Mouse (Mus musculus) hindbrain, embryonic 14.5 days (tissue): ENCODE measurements around the gene Rasgef1b. TPM values are rescaled to one million over a fixed set of nuclear protein-coding genes. Genes with fewer than 3 reads are reported as not detected.

Experiments
- ATAC-seq: fragments of 200-750 bp; cut with Nextera tagmentation; 2 replicates; pipeline ENCODE4 v1.8.0; 2017; ENCODE audit warnings: moderate number of reproducible peaks, mild to moderate bottlenecking, moderate TSS enrichment, moderate library complexity; ENCODE audit not compliant: low FRiP score
- DNase-seq: peaks from one replicate; pipeline ENCODE4 v3.0.0-alpha.2; 2015; ENCODE audit warnings: low spot score
- H3K27ac ChIP-seq: fragments of 300-500 bp; sonication (generic); 2 replicates; pipeline ENCODE4 v1.5.1; 2014; ENCODE audit warnings: mild to moderate bottlenecking, moderate library complexity
- H3K27me3 ChIP-seq: fragments of 300-500 bp; sonication (generic); 2 replicates; pipeline ENCODE4 v1.6.1; 2014; ENCODE audit warnings: mild to moderate bottlenecking, low read length, mixed read lengths; ENCODE audit not compliant: control insufficient read depth, insufficient read depth
- H3K36me3 ChIP-seq: fragments of 300-500 bp; sonication (generic); replicated peaks from 2 replicates; pipeline ENCODE4 v1.6.1; 2014; ENCODE audit not compliant: control insufficient read depth, insufficient read depth
- H3K4me1 ChIP-seq: fragments of 300-500 bp; sonication (generic); replicated peaks from 2 replicates; pipeline ENCODE4 v1.6.1; 2014; ENCODE audit warnings: antibody characterized with exemption, low read length, mixed read lengths; ENCODE audit not compliant: control insufficient read depth, insufficient read depth
- H3K4me2 ChIP-seq: fragments of 300-500 bp; sonication (generic); replicated peaks from 2 replicates; pipeline ENCODE4 v1.6.1; 2014; ENCODE audit warnings: mild to moderate bottlenecking, moderate library complexity
- H3K4me3 ChIP-seq: fragments of 300-500 bp; sonication (generic); replicated peaks from 2 replicates; pipeline ENCODE4 v1.5.1; 2014; ENCODE audit warnings: mild to moderate bottlenecking, low read length
- H3K9ac ChIP-seq: fragments of 300-500 bp; sonication (generic); 2 replicates; pipeline ENCODE4 v1.6.1; 2014
- H3K9me3 ChIP-seq: fragments of 300-500 bp; sonication (generic); 2 replicates; pipeline ENCODE4 v1.6.1; 2016; ENCODE audit warnings: low read length; ENCODE audit not compliant: control insufficient read depth
- WGBS: fragments of 180-500 bp; shearing (Covaris S2); extraction: QIAGEN DNeasy Blood & Tissue Kit; methylation state at CpG from one replicate; pipeline ENCODE4 v1.1.7; 2014; 5-methylcytosine and 5-hydroxymethylcytosine counted together
- polyA plus RNA-seq: library from polyadenylated mRNA; unstranded; fragments of >200 nt; fragmentation: Nextera tagmentation; extraction: Ambion mirVana; gene quantifications from 2 replicates; pipeline ENCODE4 v1.2.1, GENCODE M21; 2014

Gene Rasgef1b
- polyA plus RNA-seq, 1 experiment from 2014 or later = 51.5 TPM

DNA sequence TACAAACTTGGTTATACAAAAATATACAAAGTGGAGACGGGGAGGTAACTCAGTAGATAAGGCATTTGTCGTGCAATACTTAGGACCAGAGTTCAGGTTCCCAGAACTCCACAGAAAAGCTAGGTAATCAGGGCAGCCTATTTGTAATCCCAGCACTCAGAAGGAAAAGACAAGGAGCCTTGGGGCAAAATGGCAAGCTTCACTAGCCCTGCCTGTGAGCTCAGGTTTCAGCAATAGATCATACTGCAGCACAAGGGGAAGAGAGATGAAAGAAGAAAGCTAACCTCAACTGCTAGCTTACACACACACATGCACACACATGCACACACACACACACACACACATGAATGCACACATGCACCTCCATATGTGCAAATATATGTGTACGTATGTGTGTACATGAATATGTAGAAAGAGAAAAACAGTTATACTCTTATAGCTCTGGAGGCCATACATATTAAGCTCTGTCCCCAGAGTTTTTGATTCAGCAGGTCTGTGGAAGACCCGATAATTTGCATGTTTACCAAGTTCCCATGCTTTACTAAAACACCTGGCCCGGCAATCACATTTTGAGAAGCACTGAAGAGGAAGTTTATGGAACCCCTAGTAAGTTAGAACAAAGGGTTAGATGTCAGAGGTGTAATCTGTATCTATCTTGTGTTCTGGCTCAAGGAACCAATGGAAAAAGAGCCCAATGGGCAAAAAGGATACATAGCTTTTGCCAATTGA is 256.1 kb downstream of the Rasgef1b start:
- H3K4me1 ChIP-seq = 0 out of 2 replicates have a peak, but pooled peaks cover 4% of the 10 kb centered on the region
- H3K4me3 ChIP-seq = no peak overlapping the region
- no peak overlapping the region for H3K4me2 ChIP-seq
- H3K36me3 ChIP-seq = no peaks in the 10 kb centered on the region
- DNase-seq (no peak), ATAC-seq (no peak)
- WGBS = 86% methylated on average over 5 of the region's 5 CpGs
- no peak overlapping the region for H3K9ac ChIP-seq
- H3K27ac ChIP-seq = no peak overlapping the region
- no peaks in the 10 kb centered on the region for H3K9me3 ChIP-seq
- H3K27me3 ChIP-seq = no peaks in the 10 kb centered on the region

DNA sequence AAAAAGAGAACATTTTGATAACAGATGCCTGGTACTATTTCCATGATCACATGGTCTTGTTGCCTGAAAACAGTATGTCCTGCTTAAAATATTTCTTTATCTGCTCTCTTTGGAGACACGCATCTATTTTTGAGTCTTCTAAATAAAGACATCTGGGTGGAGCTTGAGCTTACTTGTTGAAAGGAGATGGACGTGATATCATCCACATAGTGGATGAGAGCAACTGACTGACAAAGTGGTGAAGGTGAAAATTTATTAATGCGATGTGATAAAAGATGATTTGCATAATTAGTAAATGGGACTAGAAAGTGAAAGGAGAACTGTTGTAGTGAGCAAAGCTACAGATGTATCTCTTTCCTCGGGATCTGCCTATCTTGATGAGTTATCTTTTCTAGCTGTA is 257.1 kb downstream of the Rasgef1b start:
- 75% methylated on average over 4 of the region's 4 CpGs for WGBS
- DNase-seq (no peak), ATAC-seq (no peak)
- Histone ChIP-seq H3K36me3 (no peaks in the 10 kb centered on the region), H3K27ac (no peak overlapping the region), H3K9ac (no peak overlapping the region), H3K9me3 (no peaks in the 10 kb centered on the region), H3K4me3 (no peak overlapping the region), H3K27me3 (no peaks in the 10 kb centered on the region), H3K4me1 (0 out of 2 replicates have a peak, but pooled peaks cover 4% of the 10 kb centered on the region), H3K4me2 (no peak overlapping the region)

DNA sequence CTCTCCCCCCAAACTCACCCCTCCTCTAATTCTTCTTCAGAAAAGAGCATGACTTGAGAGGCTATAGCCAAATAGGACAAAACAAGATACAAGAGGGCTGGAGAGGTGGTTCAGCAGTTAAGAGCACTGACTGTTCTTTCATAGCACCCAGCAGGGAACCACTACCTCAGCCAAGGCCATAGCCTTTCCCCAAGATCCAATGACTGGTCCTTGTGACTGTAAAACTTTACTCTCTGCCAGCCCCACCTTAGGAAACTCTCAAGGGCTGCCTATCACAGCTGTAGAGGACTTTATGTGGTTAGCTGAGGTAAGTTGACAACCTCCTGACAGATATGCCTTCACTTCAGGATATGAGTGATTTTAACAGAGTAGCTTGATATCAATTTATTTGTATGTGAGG is 258.3 kb downstream of the Rasgef1b start:
- DNase-seq = no peak
- no peak for ATAC-seq
- Histone ChIP-seq H3K27ac (no peak overlapping the region), H3K36me3 (no peaks in the 10 kb centered on the region), H3K27me3 (no peaks in the 10 kb centered on the region), H3K4me1 (0 out of 2 replicates have a peak, but pooled peaks cover 4% of the 10 kb centered on the region), H3K9ac (no peak overlapping the region), H3K4me2 (no peak overlapping the region), H3K9me3 (no peaks in the 10 kb centered on the region), H3K4me3 (no peak overlapping the region)

DNA sequence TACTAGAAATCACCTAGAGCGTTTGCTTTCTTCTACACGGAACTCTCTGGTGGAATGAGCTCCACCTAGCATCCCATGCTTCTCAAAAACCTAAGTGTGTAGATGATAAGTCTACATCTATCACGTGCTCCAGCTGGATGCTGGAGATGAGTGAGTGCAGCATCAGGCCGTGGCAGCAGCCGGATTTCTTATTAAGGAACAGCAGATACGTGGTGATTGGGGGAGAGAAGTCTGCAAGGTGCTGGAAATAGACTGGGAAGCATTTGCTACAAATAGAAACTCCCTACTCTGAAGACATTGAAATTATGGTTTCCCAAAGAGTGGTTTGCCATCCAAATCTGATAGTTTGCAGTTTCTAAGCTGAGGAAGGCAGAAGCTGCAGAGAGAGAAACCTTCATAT is 269.9 kb downstream of the Rasgef1b start:
- H3K4me1 ChIP-seq = 0 out of 2 replicates have a peak, but pooled peaks cover 3% of the 10 kb centered on the region
- H3K4me2 ChIP-seq = no peak overlapping the region
- no peaks in the 10 kb centered on the region for H3K9me3 ChIP-seq
- H3K27ac ChIP-seq = no peak overlapping the region
- 91% methylated on average over 6 of the region's 6 CpGs for WGBS
- ATAC-seq (no peak), DNase-seq (no peak)
- H3K9ac ChIP-seq = no peak overlapping the region
- H3K4me3 ChIP-seq = no peak overlapping the region
- H3K27me3 ChIP-seq = no peaks in the 10 kb centered on the region
- no peaks in the 10 kb centered on the region for H3K36me3 ChIP-seq

DNA sequence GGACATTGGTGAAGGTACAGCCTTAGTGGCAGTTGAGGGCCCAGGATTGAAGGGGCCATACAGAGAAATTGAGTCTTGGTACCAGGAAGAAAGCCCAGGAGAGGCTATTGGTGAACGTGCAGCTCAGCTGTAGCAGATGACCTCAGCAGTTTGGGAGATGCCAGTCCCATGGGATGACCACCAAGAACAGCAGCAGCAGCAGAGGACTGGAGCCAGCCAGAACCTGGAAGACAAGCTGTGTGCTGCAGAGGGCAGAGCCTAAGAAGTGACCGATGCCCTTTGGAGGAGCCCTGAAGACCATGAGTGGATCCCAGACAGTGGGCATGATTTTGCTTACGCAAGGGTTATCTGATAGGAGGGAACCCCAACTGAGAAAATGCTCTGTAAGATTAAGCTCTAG is 271.6 kb downstream of the Rasgef1b start:
- DNase-seq (no peak), ATAC-seq (no peak)
- Histone ChIP-seq H3K27me3 (no peaks in the 10 kb centered on the region), H3K4me1 (0 out of 2 replicates have a peak, but pooled peaks cover 3% of the 10 kb centered on the region), H3K9me3 (no peaks in the 10 kb centered on the region), H3K36me3 (no peaks in the 10 kb centered on the region), H3K9ac (no peak overlapping the region), H3K4me2 (no peak overlapping the region), H3K4me3 (no peak overlapping the region), H3K27ac (no peak overlapping the region)
- WGBS = 91% methylated on average over 3 of the region's 3 CpGs

DNA sequence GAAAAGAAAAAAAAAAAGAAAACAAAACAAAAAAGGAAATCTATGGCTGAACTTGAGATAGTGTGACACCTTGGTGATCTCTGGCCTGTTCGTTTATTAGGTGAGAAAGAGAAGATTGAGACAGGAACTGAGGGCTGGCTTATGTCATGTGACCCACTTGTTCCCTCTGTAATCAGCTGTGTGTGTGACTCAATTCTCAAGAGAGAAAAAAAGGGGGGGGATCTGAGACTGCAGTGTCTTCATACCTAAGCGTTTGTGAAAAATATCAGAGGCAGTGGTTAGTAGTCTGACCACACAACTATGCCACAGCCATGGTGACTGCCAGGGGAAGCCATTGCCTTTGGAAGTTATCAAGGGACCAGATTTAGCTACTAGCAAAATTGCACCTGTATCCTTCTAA is 276.9 kb downstream of the Rasgef1b start:
- Histone ChIP-seq H3K4me1 (0 out of 2 replicates have a peak, but pooled peaks cover 3% of the 10 kb centered on the region), H3K4me3 (no peak overlapping the region), H3K9me3 (no peaks in the 10 kb centered on the region), H3K36me3 (no peaks in the 10 kb centered on the region), H3K27me3 (no peaks in the 10 kb centered on the region), H3K4me2 (no peak overlapping the region), H3K9ac (no peak overlapping the region), H3K27ac (no peak overlapping the region)
- 67% methylated on average over 2 of the region's 2 CpGs for WGBS
- no peak for DNase-seq
- ATAC-seq = no peak

DNA sequence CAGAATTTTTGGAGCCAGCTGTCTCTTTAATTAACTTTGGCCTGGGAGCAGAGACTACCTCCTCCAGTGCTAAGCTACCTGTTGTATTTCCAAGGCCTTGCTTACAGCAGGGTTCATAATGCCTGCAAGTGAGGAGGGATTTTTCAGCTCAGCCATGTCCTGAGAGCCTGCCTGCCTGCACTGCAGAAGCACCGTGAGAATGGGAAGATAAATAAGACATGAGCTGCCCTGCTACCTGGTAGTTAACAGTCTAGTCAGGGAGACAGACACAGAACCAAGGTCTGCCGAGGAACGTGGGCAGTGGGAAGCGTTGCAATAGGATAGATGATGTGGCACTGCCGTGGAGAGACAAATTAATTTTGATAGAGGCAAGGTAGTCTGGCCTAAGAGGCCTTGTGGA is 277.4 kb downstream of the Rasgef1b start:
- Histone ChIP-seq H3K27ac (no peak overlapping the region), H3K36me3 (no peaks in the 10 kb centered on the region), H3K4me3 (no peak overlapping the region), H3K4me2 (no peak overlapping the region), H3K9ac (no peak overlapping the region), H3K27me3 (no peaks in the 10 kb centered on the region), H3K9me3 (no peaks in the 10 kb centered on the region), H3K4me1 (0 out of 2 replicates have a peak, but pooled peaks cover 3% of the 10 kb centered on the region)
- DNase-seq (no peak), ATAC-seq (no peak)
- 30% methylated on average over 5 of the region's 5 CpGs for WGBS

DNA sequence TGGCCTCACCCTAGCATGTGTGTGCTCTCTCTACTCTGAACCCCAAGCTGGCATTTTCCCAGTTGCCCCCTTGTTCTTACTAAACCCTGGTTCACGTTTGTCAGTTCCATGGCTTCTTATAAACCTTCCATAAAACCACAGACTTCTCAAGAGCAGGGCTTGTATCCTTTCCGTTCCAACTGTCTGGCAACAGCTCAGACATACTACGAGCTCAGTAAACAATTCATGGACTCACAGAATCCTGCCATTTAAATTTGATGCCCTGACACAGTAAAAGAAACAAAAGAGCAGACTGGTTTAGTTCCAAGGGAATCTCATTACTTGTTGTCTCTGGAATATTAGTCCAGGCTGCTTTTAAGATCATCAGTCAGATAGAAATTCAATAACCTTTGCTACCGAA is 277.9 kb downstream of the Rasgef1b start:
- no peak overlapping the region for H3K4me2 ChIP-seq
- no peaks in the 10 kb centered on the region for H3K36me3 ChIP-seq
- no peak overlapping the region for H3K9ac ChIP-seq
- 0 out of 2 replicates have a peak, but pooled peaks cover 3% of the 10 kb centered on the region for H3K4me1 ChIP-seq
- H3K27me3 ChIP-seq = no peaks in the 10 kb centered on the region
- no peak for ATAC-seq
- no peak for DNase-seq
- H3K4me3 ChIP-seq = no peak overlapping the region
- H3K27ac ChIP-seq = no peak overlapping the region
- no peaks in the 10 kb centered on the region for H3K9me3 ChIP-seq
- 64% methylated on average over 4 of the region's 4 CpGs for WGBS

DNA sequence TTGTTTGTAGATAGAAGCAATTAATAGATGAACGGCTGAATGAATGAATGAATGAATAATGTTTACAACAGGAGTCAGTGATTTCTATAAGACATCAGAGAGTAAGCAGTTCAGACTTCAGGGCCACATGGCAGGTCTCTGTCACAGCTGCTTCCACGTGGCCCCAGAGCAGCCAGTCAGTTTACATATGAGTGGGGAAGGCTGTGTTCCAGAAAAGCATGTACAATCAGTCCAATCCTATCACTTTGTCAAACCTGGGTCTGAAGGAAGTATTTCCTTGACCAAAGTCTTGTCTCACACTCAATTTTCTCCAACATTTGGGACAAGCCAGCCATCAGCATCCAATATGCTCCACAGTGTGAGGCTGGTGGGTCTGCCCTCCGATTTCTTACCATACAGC is 278.4 kb downstream of the Rasgef1b start:
- no peak for DNase-seq
- H3K9me3 ChIP-seq = no peaks in the 10 kb centered on the region
- no peak overlapping the region for H3K4me2 ChIP-seq
- H3K9ac ChIP-seq = no peak overlapping the region
- H3K27ac ChIP-seq = no peak overlapping the region
- 75% methylated on average over 3 of the region's 3 CpGs for WGBS
- no peaks in the 10 kb centered on the region for H3K27me3 ChIP-seq
- H3K36me3 ChIP-seq = no peaks in the 10 kb centered on the region
- no peak overlapping the region for H3K4me3 ChIP-seq
- H3K4me1 ChIP-seq = 0 out of 2 replicates have a peak, but pooled peaks cover 3% of the 10 kb centered on the region
- ATAC-seq = no peak

DNA sequence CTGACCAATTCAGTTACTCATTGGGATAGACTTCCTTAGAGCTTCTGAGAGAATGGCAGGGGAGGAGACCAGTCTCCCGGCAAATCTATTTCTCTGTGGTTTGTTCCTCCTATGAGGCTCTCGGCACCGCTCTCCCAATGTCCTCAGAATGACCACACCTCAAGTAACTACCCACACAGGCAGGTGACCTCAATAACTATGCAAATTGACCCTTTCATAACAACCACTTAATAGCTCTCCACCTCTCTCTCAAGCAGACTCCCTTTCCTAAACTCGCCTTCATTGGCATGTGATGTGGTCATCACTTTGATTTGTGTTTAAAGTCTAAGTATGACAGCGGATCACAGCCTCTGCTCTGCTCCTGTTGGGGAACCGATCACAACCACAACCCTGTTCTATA is 281.4 kb downstream of the Rasgef1b start:
- Histone ChIP-seq H3K9me3 (no peaks in the 10 kb centered on the region), H3K4me3 (no peak overlapping the region), H3K27ac (no peak overlapping the region), H3K27me3 (no peaks in the 10 kb centered on the region), H3K9ac (no peak overlapping the region), H3K4me1 (no peaks in the 10 kb centered on the region), H3K4me2 (no peak overlapping the region), H3K36me3 (no peaks in the 10 kb centered on the region)
- no peak for ATAC-seq
- DNase-seq = no peak
- WGBS = 95% methylated on average over 6 of the region's 6 CpGs
